Mouse (Mus musculus) WW6 (cell line): ENCODE results near the gene Mmp25.

ENCODE experiments used
- DNase-seq: peaks from one replicate; pipeline ENCODE4 v3.0.0-alpha.2; 2013; ENCODE audit warnings: low read depth, low spot score

Mmp25 gene

DNA sequence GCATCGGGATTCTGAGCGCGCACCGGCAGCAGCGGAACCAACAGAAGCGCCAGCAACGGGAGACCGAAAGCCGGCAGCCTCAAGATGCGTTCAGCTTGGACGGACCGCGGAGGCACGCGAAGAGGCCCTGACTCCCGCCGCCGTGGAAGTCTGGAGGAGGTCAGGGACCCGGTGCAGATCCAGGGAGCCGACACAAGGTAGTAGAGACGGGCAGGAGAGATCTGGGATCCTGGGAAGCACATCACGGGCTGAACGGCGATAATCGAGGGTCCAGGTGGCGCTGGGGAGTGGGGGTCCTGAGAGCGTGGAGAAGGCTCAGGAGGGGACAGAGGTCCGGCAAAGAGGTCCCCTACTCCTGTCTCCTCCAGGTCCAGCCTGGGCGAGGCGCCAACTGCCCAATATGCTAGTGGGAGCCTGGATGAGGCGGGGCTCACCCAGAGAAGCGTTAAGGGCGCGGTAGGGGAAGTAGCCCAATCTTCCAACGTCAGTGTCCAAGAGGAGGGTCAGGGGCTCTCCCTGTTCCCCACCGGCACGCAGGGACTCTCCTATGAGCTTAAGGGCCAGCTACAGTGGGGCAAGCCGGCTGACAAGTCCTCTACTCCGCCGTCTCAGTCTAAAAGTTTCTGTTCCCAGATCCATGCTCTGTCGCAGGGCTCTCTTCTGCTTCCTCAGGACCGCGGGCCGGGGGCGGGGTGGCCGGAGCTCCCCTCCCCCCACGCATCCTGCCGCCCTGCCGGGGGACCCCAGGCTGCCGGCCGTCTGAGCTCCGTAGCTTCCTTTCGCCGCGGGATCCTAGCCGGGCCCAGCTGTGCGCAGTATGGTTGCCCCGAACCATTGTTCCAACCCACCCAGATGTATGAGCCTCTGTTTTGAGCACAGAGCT is at the start of gene Mmp25:
Mmp25 (minus strand) TSS at position 665 of the 883 bp plus-strand sequence.
- DNase-seq = no peak

DNA sequence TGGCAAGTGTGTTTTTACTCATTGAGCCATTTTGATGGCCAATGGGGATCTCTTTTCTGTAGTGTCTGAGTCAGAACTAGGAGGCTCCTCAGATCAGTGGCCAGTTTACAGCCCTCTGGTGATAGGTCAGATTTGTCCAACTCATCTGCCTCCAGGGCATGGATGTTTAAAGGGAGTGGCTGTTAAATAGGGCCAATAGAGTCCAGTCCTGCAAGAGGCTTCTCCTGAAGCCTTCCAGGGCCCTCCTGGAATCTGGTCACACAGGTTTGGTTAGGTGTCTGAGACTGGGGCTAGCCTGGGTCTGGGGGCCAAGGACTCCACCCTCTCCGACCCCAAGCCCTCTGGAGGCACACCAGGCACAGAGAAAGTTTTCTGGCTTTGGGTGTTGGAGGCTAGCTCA is 49.4 kb upstream of the Mmp25 start:
- DNase-seq = no peak

DNA sequence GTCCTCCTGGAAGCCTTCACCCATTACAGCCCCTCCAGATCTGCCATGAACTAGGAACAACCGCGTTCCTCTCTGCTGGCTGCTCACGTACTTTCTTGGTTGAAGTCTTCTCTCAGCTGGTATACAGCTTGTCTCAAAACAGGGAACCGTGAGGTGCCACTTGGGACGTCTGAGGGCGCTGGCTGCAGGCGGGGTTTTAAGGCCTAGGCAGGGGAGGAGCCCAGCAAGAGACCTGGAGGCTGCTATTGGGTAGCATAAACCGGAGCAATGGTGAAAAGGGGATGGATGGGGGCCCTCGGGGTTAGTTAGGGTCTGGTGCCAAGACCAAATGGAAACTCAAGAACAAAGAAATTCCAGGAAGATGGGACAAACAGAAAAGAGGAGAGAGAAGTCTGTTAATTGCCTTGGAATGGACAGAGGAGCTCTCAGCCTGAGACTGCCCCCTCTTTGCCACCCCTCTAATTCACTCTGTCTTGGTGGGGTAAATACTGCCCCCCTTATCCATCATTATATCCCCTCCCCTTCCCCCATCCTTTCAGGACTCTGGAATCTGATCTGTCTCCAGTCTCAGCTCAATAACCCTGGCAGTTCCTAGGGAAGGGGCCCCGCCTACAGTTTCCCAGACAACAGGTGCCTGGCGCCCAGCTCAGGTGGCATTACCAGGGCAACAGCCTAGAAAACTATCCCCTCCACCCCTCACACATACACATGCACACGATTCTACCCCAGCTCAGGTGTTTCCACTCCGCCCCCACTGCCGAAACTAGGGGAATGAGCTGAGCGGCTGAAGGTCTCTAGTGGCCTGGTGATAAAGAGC is 39.0 kb upstream of the Mmp25 start, which contains the start of gene Cldn9:
Cldn9 (minus strand) TSS at position 171 of the 817 bp plus-strand sequence.
- DNase-seq = no peak

DNA sequence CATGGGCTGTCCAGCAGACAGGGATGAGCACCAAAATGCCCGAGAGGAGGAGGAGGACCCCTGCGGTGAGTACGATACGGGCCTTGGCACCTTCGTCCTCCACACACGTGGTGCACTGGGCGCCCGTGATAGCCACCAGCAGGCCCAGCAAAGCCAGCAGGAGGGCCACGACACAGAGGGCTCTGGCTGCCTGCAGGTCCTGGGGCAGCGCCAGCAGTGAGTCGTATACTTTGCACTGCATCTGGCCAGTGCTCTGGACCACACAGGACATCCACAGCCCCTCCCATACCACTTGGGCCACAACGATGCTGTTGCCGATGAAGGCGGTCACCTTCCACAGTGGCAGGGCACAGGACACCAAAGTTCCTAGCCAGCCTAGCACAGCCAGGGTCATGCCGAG is 38.1 kb upstream of the Mmp25 start:
- no peak for DNase-seq

DNA sequence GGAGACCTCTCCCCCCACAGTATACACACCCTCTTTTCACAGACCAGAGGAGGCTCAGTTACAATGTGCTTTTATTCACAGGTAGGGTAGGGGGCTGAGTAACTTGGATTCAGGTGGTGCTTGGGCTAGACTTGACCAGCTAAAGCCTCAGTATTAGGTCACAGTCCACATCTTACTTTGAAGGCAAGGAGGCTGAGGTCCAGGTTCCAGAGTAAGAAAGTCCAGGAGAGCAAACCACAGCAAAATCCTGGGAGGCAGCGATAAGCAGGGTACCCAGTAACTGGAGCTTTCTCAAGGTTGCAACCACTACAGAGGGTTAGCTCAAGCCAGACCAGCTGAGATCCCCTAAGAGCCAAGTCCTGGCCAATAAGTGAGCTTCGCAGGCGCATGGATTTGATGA is 37.5 kb upstream of the Mmp25 start:
- DNase-seq = no peak

- DNase-seq = no peak
Measured at GRCm38 (mm10) chr17:23682092-23682491, 37.0 kb upstream of the Mmp25 start.

GRCm38 (mm10) chr17:23681086-23681485 is 36.0 kb upstream of the Mmp25 start:
- DNase-seq = no peak

- no peak for DNase-seq
Measured at GRCm38 (mm10) chr17:23680336-23680735, 35.3 kb upstream of the Mmp25 start.

GRCm38 (mm10) chr17:23679127-23679835 is 34.2 kb upstream of the Mmp25 start, which contains the start of gene Cldn6:
Gene Cldn6, plus strand, starts transcription at chr17:23679249.
- DNase-seq = no peak

DNA sequence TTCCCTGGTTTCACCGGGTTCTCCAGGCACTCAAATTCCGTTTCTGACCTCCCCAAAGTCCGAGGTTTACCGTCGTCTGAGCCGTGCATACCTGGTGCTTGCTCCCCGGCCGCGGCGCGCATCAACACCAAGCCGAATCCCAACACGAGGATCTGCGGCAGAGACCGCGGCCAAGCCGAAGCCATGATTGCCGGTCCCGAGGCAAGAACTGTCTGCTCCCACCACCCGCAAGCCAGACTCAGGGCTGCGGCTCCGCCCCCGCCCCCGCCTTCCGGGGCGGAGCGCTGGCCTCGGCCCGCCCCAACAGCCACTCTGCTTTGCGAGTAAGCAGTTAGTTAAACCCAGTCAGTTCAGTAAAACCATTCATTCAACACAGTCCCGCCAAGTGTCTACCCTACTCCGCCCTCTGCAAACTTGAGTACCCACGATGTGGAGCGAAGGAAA is 32.2 kb upstream of the Mmp25 start, which contains the start of gene Tnfrsf12a:
Tnfrsf12a (minus strand) TSS at position 233 of the 444 bp plus-strand sequence.
- DNase-seq = no peak

GRCm38 (mm10) chr17:23676473-23677031 is 31.5 kb upstream of the Mmp25 start:
- no peak for DNase-seq

DNA sequence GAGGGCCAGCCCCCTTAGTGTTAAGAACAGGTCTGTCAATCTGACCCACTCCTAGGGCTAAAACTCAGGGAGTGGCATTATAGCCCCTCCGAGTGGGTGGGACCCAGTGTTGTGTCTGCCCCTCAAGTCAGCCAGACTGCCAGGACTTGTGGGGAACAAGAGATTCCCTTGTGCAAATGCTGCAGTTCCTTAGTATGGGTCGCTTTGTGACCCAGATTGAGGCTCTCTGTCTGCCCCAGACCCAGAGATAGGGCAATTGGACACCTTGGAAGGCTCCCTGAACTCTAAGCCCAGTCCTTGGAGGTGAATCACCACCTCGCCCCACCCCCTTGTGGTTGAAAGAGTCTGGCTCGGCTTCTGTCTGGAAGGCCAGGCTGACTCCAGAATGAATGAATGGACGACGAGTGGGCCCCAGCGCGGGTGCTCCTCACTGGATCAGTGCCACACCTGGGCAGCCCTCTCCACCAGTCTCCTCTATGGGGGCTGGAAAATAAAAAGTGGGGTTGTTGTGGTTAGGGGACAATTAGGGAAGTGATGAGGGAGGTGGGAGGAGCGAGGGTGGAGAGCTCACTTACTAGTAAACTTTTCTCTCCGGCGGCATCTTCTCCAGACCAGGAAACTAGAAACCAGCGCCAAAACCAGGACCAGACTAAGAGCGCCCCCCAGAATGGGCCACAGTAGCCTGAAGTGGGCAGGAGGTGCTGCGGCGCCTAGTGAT is 30.6 kb upstream of the Mmp25 start:
- no peak for DNase-seq

DNA sequence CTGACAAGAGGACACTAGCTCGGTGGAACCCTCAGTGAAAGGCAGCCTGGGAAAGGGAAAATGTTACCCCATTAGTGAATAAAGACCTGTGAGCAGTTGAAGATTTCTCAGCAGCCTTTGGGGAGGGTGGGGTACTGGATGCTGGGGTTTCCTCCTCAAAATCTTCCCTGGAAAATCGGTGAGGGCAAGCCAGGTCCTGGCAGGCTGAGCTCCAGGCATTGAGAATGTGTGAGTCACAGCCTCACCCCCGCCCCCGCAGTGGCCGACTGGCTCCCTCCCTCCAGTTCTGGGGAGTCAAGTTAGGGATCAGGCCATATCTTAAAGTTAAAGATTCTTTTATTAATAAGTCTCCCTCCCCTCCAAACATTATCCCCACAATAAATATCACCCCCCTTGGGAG is 30.1 kb upstream of the Mmp25 start:
- DNase-seq = no peak

DNA sequence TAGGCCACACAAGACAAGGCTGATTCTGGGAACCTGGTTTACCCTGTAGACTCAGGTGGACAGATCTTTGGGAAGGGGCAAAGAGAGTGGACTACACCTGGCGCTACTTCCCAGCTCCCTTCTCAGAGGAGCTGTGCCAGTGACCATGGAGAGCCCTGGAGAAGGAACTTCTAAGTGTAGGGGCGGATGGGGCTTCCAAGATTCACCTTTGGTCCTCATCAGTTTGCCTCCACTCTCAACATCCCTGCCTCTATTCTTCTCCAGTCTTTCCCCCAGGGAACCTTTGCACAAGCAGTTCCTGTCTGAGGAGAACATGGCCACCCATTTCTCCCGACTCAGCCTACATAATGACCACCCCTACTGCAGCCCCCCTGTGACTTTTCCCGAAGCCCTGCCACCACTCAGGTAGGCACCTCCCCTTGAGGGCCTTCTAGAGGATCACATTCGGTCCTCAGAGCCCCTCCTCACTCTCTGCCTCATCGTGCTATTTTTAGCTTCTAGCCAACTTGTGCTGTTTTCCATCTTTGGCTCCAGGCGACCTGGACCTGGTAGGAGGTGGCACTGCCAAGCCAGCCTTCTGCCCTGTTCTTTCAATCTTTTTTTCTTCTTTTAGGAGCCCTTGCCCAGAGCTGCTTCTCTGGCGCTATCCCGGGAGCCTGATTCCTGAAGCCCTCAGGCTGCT is 29.3 kb upstream of the Mmp25 start:
- no peak for DNase-seq

- DNase-seq = peak; percentile 91
Measured at GRCm38 (mm10) chr17:23673424-23674073, 28.5 kb upstream of the Mmp25 start, which contains the start of the genes Hcfc1r1 and Thoc6. Gene Hcfc1r1, plus strand, starts transcription at chr17:23673596. Gene Thoc6, minus strand, starts transcription at chr17:23673882.

- DNase-seq = no peak
Measured at GRCm38 (mm10) chr17:23672761-23673160, 27.7 kb upstream of the Mmp25 start.

- no peak for DNase-seq
Measured at GRCm38 (mm10) chr17:23671519-23671918, 26.4 kb upstream of the Mmp25 start.

DNA sequence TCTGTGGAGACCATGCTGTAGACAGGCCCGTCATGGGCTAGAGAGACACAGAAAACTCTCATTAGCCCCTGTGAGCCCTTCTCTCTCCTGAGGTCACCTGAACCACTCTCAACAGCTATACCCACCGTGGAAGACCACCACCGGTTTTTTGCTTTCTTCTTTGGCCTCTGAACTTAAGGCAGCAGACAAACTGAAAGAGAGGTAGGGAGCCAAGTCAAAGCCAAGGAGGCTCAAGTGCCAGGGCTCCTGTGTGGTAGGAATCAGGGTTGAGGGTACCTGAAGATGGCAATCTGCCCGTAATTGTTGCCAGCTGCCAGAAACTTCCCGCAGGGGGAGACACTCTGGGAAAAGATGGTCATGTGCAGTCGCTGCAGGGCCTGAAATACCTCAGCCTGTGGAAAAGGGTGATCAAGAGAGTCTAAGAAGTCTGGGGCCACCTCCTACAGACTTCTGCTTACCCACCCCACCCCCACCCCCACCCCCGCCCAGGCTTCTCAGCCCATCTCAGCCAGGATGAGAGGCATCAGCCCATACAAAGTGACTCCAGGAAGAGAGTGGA is 25.5 kb upstream of the Mmp25 start:
- no peak for DNase-seq

DNA sequence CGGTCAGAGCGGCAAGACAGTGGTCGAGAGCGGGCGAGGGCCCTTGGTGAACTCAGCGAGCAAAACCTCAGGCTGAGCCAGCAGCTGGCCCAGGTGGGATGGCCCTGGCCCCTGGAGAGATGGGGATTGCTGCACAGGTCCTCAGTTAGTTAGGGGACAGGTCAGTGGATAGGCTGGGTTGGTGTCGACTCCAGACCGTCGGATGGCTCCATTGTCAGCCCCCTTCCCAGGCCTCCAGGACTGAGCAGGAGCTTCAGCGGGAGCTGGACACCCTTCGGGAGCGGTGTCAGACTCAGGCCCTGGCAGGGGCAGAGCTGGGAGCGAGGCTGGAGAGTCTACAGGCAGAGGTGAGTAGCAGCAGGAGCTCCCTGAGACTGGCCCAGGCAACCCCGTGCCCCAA is 20.4 kb upstream of the Mmp25 start:
- DNase-seq = no peak
